Mouse (Mus musculus) c-Kit-positive CD71-positive TER-119-positive erythroid progenitor cells, embryonic 14.5 days (primary cell): ENCODE data around the gene Erbb2.
"Not testable (repeated sequence)": the region's sequence is repeated elsewhere in the genome, so short reads cannot be mapped to it uniquely, and the experiment has no call there.

Source experiments
- DNase-seq: peaks from one replicate; pipeline ENCODE4 v3.0.0-alpha.2; 2013; ENCODE audit warnings: low spot score

The Erbb2 gene

DNA sequence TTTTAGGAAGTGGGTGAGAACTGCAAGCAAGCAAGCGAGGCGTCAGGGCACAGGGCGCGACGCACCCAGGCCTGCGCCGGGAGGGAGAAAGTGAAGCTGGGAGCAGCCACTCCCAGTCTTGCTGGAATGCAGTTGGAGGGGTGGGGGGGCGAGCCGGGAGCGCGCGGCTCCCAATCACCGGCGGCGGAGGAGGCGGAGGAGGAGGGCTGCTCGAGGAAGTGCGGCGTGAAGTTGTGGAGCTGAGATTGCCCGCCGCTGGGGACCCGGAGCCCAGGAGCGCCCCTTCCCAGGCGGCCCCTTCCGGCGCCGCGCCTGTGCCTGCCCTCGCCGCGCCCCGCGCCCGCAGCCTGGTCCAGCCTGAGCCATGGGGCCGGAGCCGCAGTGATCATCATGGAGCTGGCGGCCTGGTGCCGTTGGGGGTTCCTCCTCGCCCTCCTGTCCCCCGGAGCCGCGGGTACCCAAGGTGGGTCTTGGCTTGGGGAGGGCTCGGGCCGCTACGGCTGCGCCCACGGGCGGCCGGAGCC, at the start of gene Erbb2:
Gene Erbb2, plus strand, starts transcription at position 198 of the 524 bp plus-strand sequence.
- no peak for DNase-seq

DNA sequence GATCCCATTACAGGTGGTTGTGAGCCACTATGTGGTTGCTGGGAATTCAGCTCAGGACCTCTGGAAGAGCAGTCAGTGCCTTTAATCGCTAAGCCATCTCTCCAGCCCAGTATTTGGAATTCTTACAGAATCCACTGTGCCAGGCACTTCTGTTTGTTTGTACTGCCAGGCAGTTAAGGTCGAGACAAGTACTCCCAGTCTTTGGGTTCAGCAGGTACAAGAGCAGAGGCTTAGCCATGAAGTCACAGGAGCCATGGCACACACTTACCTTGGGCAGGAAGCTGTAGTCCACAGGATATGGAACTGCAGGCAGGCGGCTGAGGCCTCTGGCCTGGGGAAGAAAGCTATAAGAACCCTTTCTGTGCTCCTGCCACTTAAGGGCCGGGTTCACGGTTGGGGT, 48.5 kb upstream of the Erbb2 start:
- no peak for DNase-seq

DNA sequence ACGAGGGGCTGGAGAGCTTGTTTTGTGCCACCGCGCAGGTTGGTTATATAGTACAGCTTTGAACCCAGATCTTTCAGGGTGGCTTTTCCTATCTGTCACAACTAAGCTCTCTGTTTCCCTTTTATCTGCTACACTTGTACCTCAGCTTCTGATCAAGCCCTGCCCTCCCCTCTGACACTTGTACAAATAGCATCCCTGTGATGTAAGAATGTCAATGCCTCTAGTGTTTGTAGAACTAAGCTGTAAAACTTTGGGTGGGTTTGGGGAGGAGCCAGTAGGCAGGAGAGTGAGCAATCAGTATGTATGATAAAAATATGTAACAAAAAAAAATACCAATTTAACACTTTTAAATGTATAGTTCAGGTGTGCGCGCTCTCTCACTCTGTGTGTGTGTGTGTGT, 47.9 kb upstream of the Erbb2 start:
- no peak for DNase-seq

DNA sequence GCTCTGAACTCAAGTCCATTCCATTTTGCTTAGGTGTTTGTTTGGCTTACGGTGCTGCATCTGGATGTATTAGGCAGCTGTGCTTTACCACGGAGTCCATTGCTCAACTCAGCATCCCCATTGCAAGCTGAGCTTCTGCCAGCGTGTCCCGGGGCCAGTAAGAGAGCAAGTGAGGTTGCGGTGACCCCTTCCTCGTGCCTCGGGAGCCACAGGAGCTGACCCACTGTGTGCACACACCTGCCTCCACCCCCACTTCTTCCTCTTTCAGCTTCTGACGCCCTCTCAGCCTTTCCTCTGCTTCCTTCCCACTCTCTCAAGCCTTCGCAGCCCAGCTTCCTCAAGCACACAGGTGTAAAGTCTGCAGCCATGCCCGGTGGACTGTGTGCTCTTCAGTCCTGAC, 46.0 kb upstream of the Erbb2 start:
- no peak for DNase-seq

DNA sequence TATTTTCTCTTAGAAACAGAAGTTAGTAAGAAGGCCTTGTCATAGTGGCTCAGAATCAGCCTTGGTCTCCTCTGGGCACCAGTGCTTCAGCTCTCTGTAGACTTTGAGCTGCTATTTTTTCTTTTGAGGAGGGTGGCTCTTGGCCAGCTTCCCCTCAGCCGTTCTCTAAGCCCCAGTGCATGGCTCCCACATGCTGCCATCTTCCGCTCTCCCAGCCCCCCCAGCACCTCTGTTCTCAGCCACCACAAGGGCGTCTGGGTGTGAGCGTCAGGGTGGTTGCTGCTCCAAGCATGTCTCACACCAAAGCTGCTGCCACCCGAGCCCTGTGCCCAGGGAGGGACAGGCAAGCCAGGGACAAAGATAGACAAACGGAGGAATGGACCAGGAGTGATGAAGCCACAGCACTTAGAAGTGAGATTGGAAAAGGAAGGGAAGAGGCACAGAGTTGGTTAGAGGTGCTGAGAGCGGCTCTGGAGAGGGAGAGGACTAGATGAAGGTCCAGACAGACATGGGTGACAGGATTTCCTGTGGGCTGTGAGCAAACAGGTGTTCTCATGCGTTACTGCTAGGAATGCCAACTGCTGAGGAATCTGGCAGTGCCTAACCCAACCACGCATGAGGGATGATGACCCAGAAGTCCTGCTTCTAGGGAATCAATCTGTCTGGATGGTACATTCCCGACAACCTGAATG, 45.0 kb upstream of the Erbb2 start:
- no peak for DNase-seq

DNA sequence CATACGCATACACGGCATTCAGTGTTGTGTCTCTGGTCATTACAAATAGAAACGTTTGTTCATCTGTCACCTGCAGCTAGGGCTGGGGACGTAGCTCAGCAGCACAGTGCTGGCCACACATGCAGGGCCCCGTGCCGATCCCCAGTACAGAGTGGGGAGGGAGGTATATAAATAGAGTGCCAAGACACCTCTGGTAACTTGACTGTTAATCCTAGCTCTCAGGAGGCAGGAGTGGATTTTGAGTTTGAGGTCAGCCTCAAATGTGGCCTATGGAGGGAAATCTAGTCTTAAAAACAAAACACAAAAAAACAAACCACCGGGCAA, 44.4 kb upstream of the Erbb2 start:
- no peak for DNase-seq

DNA sequence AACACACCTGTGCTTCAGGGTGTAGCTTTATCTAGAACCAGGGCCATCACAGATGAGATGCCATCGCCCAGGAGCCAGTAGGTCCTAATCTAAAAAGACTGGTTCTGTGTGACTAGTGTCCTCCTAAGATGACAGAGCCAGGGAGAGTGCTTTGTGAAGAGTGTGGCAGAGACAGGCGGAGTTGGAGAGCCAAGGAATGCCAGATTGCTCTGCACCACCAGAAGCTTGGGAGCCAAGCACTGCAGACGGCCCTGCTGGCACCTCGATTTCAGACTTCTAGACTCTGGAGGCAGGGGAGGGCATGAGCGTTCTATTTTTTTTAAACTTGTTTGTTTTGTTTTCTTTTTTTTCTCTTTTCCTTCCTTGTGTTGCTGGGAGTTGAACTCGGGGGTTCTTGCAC, 42.9 kb upstream of the Erbb2 start:
- no peak for DNase-seq

DNA sequence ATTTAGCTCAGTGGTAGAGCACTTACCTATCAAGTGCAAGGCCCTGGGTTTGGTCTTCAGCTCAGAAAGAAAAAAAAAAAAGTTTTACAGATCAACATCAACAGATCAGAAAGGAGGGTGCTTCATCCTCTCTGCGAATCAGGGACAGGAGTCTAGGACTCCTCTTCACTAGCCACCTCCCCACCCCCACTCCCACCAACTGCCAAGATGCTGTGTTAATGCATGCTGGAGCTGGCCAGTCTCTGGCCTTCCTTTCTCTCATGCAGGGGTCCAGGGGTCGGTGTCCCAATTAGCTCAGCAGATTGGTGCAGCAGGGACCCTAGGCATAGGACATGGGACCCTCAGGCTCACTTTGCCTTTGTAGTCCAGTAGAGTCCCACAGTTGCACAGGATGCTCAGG, 41.7 kb upstream of the Erbb2 start:
- DNase-seq: no peak

DNA sequence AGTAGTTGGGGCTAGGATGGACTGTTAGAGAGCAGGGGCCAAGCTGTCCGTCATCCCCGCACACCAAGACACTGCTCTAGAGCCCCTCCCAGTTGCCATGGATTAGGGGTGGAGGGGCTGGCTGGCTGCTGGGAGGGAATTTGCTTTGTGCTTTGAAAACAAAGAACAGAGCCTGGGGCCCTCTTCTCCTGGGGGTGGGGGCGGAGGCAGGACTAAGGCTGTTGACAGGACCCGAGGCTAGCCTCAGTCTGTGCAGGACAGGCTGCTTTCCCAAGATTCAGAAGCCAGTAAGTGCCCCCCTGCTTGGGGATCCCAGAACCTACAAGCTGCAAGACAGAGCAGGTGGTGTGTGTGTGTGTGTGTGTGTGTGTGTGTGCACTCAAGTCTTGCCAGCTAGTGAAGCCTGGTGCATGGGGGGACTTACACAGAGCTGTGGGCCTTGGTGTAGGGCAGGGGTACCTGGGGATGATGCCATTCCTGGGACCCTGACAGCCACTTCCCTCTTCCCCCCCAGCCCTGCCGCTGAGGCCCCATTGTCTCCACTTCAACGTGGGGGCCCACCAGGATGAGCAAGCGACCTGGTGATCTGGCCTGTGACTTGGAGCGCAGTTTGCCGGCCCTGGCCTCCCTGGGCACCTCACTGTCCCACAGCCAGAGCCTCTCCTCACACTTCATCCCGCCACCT, 40.6 kb upstream of the Erbb2 start:
- no peak for DNase-seq

DNA sequence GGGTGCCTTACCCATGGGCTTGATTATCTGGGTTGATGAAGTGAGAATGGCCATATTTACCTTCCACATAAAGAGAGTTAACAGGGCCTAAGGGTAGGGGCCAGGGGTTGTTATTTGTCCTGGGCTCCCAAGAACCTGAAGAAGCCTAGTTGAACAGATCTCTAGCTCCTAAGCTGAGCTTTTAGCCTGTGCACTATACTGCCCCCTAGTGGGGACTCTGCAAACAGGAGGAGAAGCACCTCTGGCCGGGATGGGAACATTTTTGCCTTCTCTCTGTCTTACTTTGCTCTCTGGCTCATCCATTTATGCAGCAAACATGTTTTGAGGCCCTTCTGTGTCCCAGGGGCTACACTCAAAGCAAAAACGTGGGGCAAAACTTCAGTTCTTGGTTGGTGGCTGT, 39.9 kb upstream of the Erbb2 start:
- peak; percentile 67 for DNase-seq

DNA sequence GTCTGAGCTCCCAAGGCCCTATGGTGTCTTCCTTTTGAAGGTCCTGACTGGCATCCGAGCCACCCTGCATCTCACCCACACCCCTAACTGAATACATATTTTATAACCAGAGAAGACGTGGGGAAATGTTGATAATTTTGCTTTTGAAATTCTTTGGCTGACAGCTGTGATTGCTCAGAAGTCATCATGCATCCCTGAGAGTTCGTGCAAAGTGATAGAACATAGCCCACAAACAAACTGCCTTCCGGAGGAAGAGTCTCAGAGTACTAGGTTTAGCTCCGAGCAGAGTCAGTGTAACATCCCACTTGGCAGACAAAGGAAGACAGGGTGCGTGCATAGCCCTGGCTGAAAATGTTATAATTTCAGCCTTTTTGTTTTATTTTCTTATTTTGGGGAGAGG, 39.0 kb upstream of the Erbb2 start:
- no peak for DNase-seq

DNA sequence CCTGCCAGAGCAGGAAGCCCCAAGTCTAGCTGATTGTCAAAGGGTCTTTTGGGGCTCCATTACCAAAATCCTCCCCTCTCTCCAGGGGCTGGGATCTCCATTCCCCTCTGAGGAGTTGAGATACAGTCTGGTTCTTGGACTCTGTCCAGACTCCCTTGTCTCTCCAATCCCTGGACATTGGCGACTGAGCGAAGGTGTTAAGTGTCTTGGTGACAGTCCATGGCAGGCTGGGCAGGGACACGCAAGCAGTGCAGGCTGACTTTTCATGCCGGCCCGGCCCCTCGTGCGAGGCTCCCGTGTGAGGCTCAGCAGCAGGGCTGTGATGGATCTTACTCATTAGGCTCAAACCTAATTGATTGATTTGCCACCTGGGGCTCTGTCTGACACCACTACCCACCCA, 38.0 kb upstream of the Erbb2 start:
- no peak for DNase-seq

DNA sequence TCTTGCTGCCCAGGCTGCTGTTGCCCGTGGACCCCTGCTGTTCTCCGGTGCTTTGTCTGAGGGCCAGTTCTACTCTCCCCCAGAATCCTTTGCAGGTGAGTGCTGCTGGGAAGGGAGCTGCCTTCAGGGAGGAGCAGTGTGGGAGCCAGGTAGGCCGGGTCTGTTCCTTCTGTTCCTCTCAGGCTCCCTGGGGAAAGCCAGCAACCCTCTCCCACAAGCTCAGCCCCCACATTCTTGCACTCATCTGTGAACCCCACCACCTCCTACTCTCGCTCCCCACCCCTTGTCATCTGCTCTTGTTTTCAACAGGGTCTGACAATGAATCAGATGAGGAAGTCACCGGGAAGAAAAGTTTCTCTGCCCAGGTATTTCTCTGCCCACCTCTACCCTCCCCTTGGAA, 35.5 kb upstream of the Erbb2 start:
- DNase-seq: no peak

DNA sequence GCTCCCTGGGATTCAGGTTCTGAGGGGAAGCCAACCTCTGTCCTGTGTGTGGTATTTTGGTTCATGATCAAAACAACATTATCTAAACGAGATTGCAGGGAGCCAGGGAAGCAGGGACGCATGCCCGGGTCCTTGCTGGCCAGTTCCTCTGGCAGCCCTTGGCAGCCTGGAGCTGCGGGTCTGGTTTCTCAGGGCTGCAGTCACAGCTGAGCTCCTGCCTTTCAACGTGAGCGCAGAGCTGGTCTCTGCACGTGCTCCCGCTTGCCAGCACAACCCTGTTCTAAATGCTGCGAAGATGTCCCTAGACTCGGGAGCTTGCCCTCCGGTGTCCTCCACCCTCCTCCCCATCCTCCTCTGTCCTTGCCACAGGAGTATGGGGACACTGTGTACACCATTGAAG, 34.5 kb upstream of the Erbb2 start:
- no peak for DNase-seq

DNA sequence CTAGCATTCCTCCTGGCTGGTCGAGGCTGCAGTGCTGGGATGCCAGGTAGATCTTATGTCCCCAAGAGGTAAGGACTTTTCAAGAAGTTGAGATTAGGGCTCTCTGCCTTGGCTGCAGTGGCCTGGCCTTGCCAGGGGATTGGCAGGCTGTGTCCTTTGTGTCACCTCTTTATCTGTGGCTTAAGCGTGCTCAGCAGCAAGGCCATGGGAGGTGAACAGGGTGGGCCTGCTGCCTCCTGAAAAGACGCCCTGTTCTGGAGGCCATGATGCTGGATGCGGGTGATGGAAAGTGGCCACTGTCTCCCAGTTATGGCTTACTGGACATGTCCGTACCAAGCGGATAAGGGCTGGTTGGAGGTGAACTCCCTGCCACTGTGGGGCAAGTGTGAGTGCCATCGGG, 32.9 kb upstream of the Erbb2 start:
- DNase-seq: no peak

DNA sequence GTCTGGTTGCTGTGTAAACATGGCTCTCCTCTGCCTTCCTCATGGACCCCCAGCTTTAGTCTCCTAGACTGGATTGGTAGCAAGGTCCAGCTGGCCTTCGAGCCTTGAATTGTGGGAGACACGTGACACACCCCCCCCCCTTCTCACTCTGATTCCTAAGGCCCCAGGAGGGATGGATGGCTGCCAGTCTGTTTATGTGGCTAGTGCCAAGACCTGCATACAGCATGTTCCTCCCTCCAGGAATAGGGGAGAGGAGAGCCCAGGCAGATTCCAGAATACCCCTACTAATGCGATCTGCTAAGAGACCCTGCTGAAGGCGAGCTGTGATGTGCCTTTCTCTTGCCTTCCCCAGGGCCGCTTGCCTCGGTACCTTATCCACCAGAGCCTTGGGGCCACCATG, 32.2 kb upstream of the Erbb2 start:
- no peak for DNase-seq

DNA sequence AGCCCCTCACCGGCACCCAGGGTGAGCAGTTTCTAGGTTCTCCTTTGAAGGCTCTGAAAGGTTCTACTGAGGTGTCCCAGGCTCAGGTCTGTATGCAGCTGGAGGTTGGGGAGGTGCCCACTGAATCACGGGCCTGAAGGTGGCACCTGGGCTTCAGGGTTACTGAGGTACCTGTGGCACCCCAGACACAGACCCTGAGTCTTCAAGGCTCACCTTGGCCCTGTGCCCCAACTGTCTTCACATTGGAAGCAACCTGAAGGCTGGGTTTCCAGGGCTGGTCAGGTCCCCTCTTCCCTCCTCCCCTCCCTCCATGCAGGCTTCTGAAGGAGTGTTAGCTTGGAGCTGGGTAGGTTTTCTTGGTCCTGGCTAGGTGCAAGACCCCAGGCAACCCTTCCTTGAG, 30.6 kb upstream of the Erbb2 start:
- DNase-seq: no peak

DNA sequence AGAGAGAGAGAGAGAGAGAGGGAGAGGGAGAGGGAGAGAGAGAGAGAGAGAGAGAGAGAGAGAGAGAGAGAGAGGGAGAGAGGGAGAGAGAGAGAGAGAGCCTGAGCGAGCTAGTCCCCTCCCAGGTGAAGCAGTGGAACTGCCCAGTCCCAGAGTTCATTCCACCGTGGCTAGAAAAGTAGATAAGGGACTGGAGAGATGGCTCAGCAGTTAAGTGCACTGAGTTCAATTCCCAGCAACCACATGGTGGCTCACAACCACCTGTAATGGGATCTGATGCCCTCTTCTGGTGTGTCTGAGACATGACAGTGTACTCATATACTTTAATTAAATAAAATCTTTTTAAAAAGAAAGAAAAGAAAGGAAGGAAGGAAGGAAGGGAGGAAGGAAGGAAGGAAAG, 29.9 kb upstream of the Erbb2 start:
- DNase-seq: not testable (repeated sequence)

DNA sequence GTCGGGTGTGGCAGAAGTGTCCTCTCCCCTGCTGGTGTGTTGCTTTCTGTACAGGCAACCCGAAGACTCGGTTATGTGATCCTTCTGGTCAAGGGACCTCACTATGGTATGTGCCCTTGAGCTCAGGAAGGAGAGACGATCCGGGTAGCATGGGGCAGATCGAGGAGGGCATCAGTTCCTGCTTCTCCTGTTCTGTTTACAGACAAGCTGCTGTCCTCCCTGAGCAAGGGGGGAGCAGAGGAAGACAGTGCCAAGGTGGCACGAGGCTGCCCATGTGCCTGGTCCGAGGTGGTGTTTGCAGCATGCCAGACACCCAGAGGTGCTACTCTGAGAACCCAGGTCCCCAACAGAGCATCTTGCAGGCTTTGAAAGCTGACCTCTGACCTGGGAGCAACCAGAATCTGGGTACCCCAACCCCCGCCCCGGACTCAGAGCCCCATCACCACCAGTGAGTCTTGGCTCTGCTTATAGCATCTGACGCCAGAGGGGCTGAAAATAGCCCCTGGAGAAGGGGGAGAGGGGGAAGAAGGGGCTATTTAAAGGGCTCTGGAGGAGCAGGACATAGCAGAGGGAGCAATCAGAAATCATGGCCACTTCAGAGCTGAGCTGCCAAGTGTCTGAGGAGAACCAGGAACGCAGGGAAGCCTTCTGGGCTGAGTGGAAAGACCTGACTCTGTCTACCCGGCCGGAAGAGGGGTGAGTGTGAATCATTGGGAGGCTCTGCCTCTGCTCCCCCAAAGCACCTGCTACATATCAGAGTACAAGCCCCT, 28.8 kb upstream of the Erbb2 start, which contains the start of gene Tcap:
Gene Tcap, plus strand, starts transcription at position 551 of the 770 bp plus-strand sequence.
- no peak for DNase-seq

DNA sequence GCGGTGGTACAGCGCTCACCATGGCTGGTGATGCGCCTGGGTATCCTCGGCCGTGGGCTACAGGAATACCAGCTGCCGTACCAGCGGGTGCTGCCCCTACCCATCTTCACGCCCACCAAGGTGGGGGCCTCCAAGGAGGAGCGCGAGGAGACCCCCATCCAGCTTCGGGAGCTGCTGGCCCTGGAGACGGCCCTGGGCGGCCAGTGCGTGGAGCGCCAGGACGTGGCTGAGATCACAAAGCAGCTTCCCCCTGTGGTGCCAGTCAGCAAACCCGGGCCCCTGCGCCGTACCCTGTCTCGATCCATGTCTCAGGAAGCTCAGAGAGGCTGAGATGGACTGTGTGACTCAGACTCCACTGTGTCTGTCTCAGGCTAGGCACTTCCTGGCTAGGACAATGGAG, 28.1 kb upstream of the Erbb2 start:
- no peak for DNase-seq

DNA sequence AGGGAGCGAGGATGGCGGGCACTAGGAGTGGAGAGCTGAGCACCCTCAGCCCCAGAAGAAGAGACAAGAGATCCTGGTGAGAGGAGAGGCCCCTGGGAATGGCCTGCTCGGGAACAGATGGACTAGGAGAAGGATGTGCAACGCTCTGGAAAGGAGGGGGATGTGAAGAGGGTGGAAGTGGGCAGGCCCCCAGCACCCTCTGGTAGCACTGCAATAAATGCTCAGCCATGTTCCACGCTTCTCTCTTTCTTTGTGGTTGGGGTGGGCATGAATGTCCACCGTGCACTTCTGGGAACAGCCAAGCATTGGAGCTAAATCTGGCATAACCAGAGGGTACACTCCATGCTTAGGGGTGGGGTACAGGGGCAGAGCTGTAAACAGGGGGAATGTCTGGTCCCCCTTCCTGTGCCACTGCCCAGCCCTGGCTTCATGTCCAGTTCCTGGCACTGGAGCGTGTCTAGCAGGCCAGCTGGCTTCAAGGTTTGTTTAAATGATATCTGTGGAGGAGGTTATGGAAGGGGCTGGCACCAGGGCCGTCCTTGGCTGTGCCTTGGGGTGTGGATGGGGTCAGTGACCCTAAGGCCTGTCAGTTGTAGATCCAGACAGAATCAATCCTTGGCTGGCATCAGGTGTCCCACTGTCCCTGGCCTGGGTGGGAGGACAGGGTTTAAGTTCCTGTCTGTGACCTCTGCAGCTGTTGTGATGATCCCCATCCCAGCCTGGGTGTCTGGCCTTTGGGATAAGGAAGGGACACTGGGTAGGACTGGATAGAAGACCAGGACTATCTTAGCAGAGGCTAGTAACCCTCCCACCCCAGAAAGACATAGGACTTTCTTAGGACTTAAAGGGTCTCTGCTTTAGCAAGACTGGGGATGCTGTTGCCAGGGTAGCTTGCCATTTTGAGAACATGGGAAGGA, 27.3 kb upstream of the Erbb2 start:
- DNase-seq: no peak
